Mouse (Mus musculus) hindbrain, postnatal 0 days (tissue): ENCODE results near the gene Cd96. TPM values are rescaled to one million over a fixed set of nuclear protein-coding genes. Genes with fewer than 3 reads are reported as not detected.
"Not testable (repeated sequence)": the region's sequence is repeated elsewhere in the genome, so short reads cannot be mapped to it uniquely, and the experiment has no call there.

Experiments
- ATAC-seq: fragments of 200-750 bp; cut with Nextera tagmentation; 2 replicates; pipeline ENCODE4 v1.8.0; 2017; ENCODE audit warnings: mild to moderate bottlenecking, moderate TSS enrichment, moderate library complexity
- DNase-seq: peaks from one replicate; pipeline ENCODE4 v3.0.0-alpha.2; 2015; ENCODE audit warnings: low spot score
- H3K27ac ChIP-seq: fragments of 300-500 bp; sonication (generic); 2 replicates; pipeline ENCODE4 v1.5.1; 2014; ENCODE audit warnings: mild to moderate bottlenecking
- H3K27me3 ChIP-seq: fragments of 300-500 bp; sonication (generic); 2 replicates; pipeline ENCODE4 v1.6.1; 2014; ENCODE audit warnings: low read length, mixed read lengths; ENCODE audit not compliant: insufficient read depth
- H3K36me3 ChIP-seq: fragments of 300-500 bp; sonication (generic); 2 replicates; pipeline ENCODE4 v1.6.1; 2014; ENCODE audit warnings: low read length, mixed read lengths; ENCODE audit not compliant: insufficient read depth
- H3K4me1 ChIP-seq: fragments of 300-500 bp; sonication (generic); 2 replicates; pipeline ENCODE4 v1.6.1; 2014; ENCODE audit warnings: antibody characterized with exemption, low read length, mixed read lengths; ENCODE audit not compliant: insufficient read depth
- H3K4me2 ChIP-seq: fragments of 300-500 bp; sonication (generic); 2 replicates; pipeline ENCODE4 v1.6.1; 2014; ENCODE audit warnings: low read depth, mild to moderate bottlenecking, low read length, moderate library complexity, mixed read lengths
- H3K4me3 ChIP-seq: fragments of 300-500 bp; sonication (generic); 2 replicates; pipeline ENCODE4 v1.5.1; 2014; ENCODE audit warnings: low read length
- H3K9ac ChIP-seq: fragments of 300-500 bp; sonication (generic); replicated peaks from 2 replicates; pipeline ENCODE4 v1.6.1; 2014; ENCODE audit warnings: mild to moderate bottlenecking, low read length, moderate library complexity, mixed read lengths
- H3K9me3 ChIP-seq: fragments of 300-500 bp; sonication (generic); 2 replicates; pipeline ENCODE4 v1.6.1; 2016; ENCODE audit warnings: low read length, mixed read lengths
- CTCF ChIP-seq: IDR thresholded peaks from 2 replicates; pipeline ENCODE4 v1.5.1; 2016; ENCODE audit warnings: antibody characterized with exemption, control low read depth, low read depth
- WGBS: fragments of 180-500 bp; shearing (Covaris S2); extraction: QIAGEN DNeasy Blood & Tissue Kit; methylation state at CpG from one replicate; pipeline ENCODE4 v1.1.7; 2014; 5-methylcytosine and 5-hydroxymethylcytosine counted together
- polyA plus RNA-seq: library from polyadenylated mRNA; unstranded; fragments of >200 nt; fragmentation: Nextera tagmentation; extraction: Ambion mirVana; gene quantifications from 2 replicates; pipeline ENCODE4 v1.2.1, GENCODE M21; 2015
- total RNA-seq: library from RNA; depleted of rRNA; stranded (reverse); fragments of >200 nt; gene quantifications from 2 replicates; pipeline ENCODE4 v1.2.3, GENCODE M21; 2014; rRNA removed

Cd96 gene
- total RNA-seq = 0.29 TPM in 1 of 2 replicates, not detected in the other
- polyA plus RNA-seq = 0.06 and 0.10 TPM in 2 replicates

DNA sequence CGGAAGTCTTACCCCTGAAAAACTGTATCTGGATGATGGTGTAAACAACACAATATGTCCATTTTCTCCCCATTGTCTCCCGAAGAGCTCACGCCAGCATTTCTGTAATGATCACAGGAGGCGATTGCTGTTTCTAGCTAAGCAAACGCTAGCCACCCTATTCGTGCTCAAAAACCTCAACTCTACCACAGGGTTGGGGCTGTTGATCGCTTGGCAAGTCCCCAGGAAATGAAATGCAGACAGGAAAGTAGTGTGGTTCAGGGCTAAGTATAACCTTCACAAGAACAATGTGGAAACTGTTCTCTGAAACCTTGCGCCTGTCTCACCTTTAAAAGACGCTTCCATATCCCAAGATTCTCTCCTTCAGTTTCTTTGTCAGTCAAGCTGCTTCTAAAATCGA is at the start of gene Cd96:
Gene Cd96 (minus strand): TSS at position 232 of the 400 bp plus-strand sequence.
- Histone ChIP-seq H3K27ac (no peak within 1 kb of the TSS), H3K9ac (no peak within 1 kb of the TSS), H3K4me3 (no peak within 1 kb of the TSS), H3K27me3 (no peaks in the 10 kb centered on the region), H3K4me2 (no peak within 1 kb of the TSS), H3K36me3 (no peaks in the 10 kb centered on the region), H3K9me3 (no peaks in the 10 kb centered on the region), H3K4me1 (no peaks in the 10 kb centered on the region; the same call in 1 of the 2 replicates)
- DNase-seq (no peak), ATAC-seq (no peak)
- no peak for TF ChIP-seq CTCF
- WGBS = 79% methylated on average over 10 of the region's 10 CpGs

GRCm38 (mm10) chr16:46166971-46167370 is 46.9 kb upstream of the Cd96 start:
- ATAC-seq (no peak), DNase-seq (no peak)
- Histone ChIP-seq H3K27me3 (no peaks in the 10 kb centered on the region), H3K9me3 (0 out of 2 replicates have a peak, but pooled peaks cover 2% of the 10 kb centered on the region), H3K36me3 (no peaks in the 10 kb centered on the region), H3K4me3 (no peak overlapping the region), H3K4me2 (no peak overlapping the region), H3K9ac (no peak overlapping the region), H3K27ac (no peak overlapping the region), H3K4me1 (no peaks in the 10 kb centered on the region)
- WGBS = 76% methylated on average over 3 of the region's 3 CpGs
- TF ChIP-seq CTCF = no peak

DNA sequence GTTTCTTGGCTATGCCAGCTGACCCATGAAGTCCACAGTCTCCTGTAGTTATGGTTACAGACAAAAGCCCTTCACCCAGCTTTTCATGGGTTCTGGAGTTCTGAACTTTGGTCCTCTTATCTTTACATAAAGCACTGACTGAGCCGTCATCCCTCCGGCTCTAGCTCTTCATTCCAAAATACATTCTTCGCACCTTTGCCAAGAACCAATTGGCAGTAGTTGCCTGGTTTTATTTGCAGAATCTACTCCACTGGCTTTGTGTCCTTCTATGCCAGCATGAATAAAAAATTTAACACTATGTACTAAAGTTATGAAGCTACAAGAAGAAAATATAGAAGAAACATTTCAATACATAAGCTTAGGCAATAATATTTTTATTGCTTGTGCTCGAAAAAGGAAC is 45.3 kb upstream of the Cd96 start:
- DNase-seq = no peak

DNA sequence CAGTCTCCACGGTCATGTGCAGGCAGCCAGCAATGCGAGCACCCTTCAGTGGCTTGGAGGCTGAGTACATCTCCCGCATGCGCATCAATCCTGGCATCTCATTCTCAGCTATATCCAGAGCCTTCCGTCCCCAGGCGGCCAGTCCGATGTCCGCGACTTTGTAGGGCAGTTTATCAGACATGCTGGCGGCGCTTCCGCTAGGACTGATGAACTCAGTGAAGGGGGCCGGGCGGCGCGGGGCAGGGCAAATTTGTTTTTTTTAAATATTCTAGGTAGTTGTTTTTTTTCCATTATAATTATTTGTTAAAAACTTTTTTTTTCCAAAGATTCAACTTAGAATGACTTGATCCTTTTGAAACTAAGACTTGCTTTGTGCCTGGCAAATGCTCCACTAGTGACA is 34.8 kb upstream of the Cd96 start, which contains the start of gene Gm4737:
Gene Gm4737 (minus strand): TSS at position 246 of the 400 bp plus-strand sequence.
- H3K4me2 ChIP-seq, H3K9ac ChIP-seq, H3K27me3 ChIP-seq, ATAC-seq, H3K36me3 ChIP-seq, H3K4me1 ChIP-seq, H3K27ac ChIP-seq, H3K4me3 ChIP-seq, DNase-seq, H3K9me3 ChIP-seq: not testable (repeated sequence)
- 99% methylated on average over 9 of the region's 16 CpGs for WGBS

More for the DNA sequence above, 45.3 kb upstream of the Cd96 start:
- Histone ChIP-seq H3K27ac (no peak overlapping the region), H3K9me3 (no peaks in the 10 kb centered on the region), H3K36me3 (no peaks in the 10 kb centered on the region), H3K4me3 (no peak overlapping the region), H3K9ac (no peak overlapping the region), H3K4me1 (no peaks in the 10 kb centered on the region), H3K27me3 (no peaks in the 10 kb centered on the region), H3K4me2 (no peak overlapping the region)
- WGBS = 63% methylated on average over 4 of the region's 4 CpGs
- TF ChIP-seq CTCF = no peak
- ATAC-seq = no peak

GRCm38 (mm10) chr16:46151141-46151540 is 31.1 kb upstream of the Cd96 start:
- H3K4me2 ChIP-seq = no peak overlapping the region
- no peak for ATAC-seq
- no peak; the same call in 1 of the 2 replicates for TF ChIP-seq CTCF

DNA sequence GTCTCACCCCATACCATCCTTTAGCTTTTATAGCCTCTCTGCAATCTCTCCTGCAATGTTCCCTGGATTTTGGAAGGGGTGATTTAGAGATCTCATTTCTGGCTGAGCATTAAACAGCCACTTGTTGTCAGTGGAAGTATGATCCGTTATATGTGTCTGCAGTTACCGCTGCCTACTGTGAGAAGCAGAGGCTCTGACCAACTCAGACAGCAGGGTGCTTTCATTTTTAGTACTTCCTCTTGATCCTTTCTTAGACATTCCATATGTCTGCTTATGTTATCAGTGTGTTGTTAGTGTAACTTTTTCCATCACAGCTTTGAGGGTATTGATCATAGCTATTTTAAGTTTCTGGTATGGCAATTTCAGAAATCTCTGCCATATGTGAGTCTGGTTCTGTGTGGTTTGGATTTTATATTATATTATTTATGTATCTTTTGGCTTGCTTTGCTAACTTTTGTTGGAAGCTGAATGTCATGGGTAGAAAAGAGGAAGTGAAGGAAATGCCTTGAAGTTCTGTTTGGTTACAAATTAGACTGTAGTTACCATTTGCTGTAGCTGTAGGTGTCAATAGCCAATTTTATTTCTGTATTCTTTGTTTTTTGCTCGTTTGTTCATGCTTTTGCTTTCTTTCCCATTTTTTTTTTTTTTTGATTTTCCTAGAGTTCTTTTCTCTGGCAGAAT is 28.8 kb upstream of the Cd96 start:
- 67% methylated on average over 3 of the region's 3 CpGs for WGBS
- no peaks in the 10 kb centered on the region for H3K36me3 ChIP-seq
- no peak overlapping the region for H3K4me3 ChIP-seq
- no peak overlapping the region for H3K4me2 ChIP-seq
- DNase-seq (no peak), ATAC-seq (no peak)
- H3K9ac ChIP-seq = no peak overlapping the region
- no peaks in the 10 kb centered on the region for H3K27me3 ChIP-seq
- TF ChIP-seq CTCF = no peak
- H3K9me3 ChIP-seq = no peaks in the 10 kb centered on the region
- H3K4me1 ChIP-seq = no peaks in the 10 kb centered on the region
- H3K27ac ChIP-seq = no peak overlapping the region

More at GRCm38 (mm10) chr16:46151141-46151540, 31.1 kb upstream of the Cd96 start:
- Histone ChIP-seq H3K4me1 (no peaks in the 10 kb centered on the region), H3K9ac (no peak overlapping the region), H3K36me3 (no peaks in the 10 kb centered on the region), H3K9me3 (no peaks in the 10 kb centered on the region), H3K27ac (no peak overlapping the region), H3K4me3 (no peak overlapping the region), H3K27me3 (no peaks in the 10 kb centered on the region)
- DNase-seq = no peak

DNA sequence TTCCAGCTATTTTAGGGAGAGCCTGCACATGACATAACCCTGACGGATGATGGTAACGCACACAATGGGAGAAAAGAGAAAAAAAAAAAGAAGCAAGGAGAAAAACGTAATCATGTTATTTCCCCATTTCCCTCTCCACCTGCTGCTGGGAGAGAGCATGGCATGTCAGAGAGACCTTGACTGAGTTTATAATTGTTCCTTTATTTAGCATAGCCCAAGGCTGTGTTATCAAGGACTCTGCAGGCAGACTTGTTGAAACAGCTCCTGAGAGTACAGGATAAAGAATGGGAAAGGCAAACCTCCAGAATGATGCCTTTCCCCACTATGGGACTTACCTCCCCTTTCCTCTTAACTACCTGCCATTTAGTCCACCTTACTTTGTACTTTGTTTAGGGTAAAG is 26.9 kb upstream of the Cd96 start:
- Histone ChIP-seq H3K4me1 (no peaks in the 10 kb centered on the region), H3K27me3 (no peaks in the 10 kb centered on the region), H3K36me3 (no peaks in the 10 kb centered on the region), H3K9me3 (no peaks in the 10 kb centered on the region), H3K27ac (no peak overlapping the region), H3K9ac (no peak overlapping the region), H3K4me2 (no peak overlapping the region), H3K4me3 (no peak overlapping the region)
- no peak for DNase-seq
- TF ChIP-seq CTCF = no peak
- ATAC-seq = no peak
- 74% methylated on average over 3 of the region's 3 CpGs for WGBS
